In genomic region chr7:67044121-67044817, GRCm38 (mm10) we compare ENCODE assay signal across 11 mouse cellular contexts.
DNase-seq lines count a peak whose midpoint lies in the region; ATAC-seq and TF ChIP-seq lines count a peak whose summit lies in the region.
"Had no signal": no experiment of that assay in that cellular context is flagged by ENCODE, and none has a peak within 500 bp of the region (broad histone marks: within the 10 kb centered on the region; RNA-seq: fewer than 3 reads in every experiment).

No protein-coding gene starts in this region.

- no peaks in the 10 kb centered on the region for H3K4me1 ChIP-seq in forebrain, embryonic 11.5 days (replicated peaks; ENCODE audit: control insufficient read depth, insufficient read depth, low read length)
- H3K4me1 ChIP-seq in forebrain, embryonic 16.5 days (replicated peaks; ENCODE audit: control insufficient read depth, insufficient read depth, low read length): no peaks in the 10 kb centered on the region
- peaks cover 16% of the 10 kb centered on the region for H3K4me1 ChIP-seq in lung, embryonic 15.5 days
- H3K4me1 ChIP-seq in heart, embryonic 10.5 days: peaks cover 15% of the 10 kb centered on the region
- H3K4me1 ChIP-seq in limb, embryonic 15.5 days: peaks cover 8% of the 10 kb centered on the region
- no peaks in the 10 kb centered on the region for H3K4me1 ChIP-seq in hindbrain, embryonic 16.5 days (ENCODE audit: control insufficient read depth, insufficient read depth, low read depth, low read length)
- no peaks in the 10 kb centered on the region for H3K4me1 ChIP-seq in liver, postnatal 0 days (ENCODE audit: insufficient read depth)
- H3K4me1 ChIP-seq: liver, embryonic 13.5 days had no signal

- H3K9ac ChIP-seq in forebrain, embryonic 11.5 days (ENCODE audit: low read length): no peak overlapping the region
- no peak overlapping the region for H3K9ac ChIP-seq in forebrain, embryonic 16.5 days (replicated peaks; ENCODE audit: low read depth, low read length)
- H3K9ac ChIP-seq in lung, embryonic 15.5 days: no peak overlapping the region
- no peak overlapping the region for H3K9ac ChIP-seq in limb, embryonic 15.5 days
- no peak overlapping the region for H3K9ac ChIP-seq in hindbrain, embryonic 16.5 days (ENCODE audit: low read depth, low read length)
- no peak overlapping the region for H3K9ac ChIP-seq in liver, postnatal 0 days (replicated peaks)
- H3K9ac ChIP-seq: liver, embryonic 13.5 days had no signal

- TF ChIP-seq EP300 in liver, postnatal 0 days (IDR thresholded peaks at IDR 0.05; ENCODE audit: low read depth): no peak

- no peak overlapping the region for H3K27ac ChIP-seq in forebrain, embryonic 11.5 days (ENCODE audit: low read depth, low read length)
- no peak overlapping the region for H3K27ac ChIP-seq in forebrain, embryonic 16.5 days (ENCODE audit: low read length)
- peak overlapping the region; percentile 66 for H3K27ac ChIP-seq in lung, embryonic 15.5 days
- H3K27ac ChIP-seq in heart, embryonic 10.5 days: peak overlapping the region; percentile 49; the same call in 1 of the 2 replicates
- H3K27ac ChIP-seq in limb, embryonic 15.5 days: peak overlapping the region; percentile 17; the same call in 1 of the 2 replicates
- H3K27ac ChIP-seq in hindbrain, embryonic 16.5 days (ENCODE audit: low read depth, low read length): no peak overlapping the region
- no peak overlapping the region for H3K27ac ChIP-seq in liver, postnatal 0 days (ENCODE audit: low read depth)
- H3K27ac ChIP-seq: liver, embryonic 13.5 days; midbrain, embryonic 10.5 days had no signal

- ATAC-seq in forebrain, embryonic 11.5 days (replicated peaks; ENCODE audit: low FRiP score): no peak
- ATAC-seq in forebrain, embryonic 16.5 days: no peak
- ATAC-seq in lung, embryonic 15.5 days (ENCODE audit: borderline replicate concordance, extremely low read depth, low FRiP score, low TSS enrichment): peak; percentile 61; the same call in 1 of the 2 replicates
- ATAC-seq in limb, embryonic 15.5 days (ENCODE audit: insufficient number of reproducible peaks, low FRiP score, low TSS enrichment, low read depth): no peak
- no peak for ATAC-seq in hindbrain, embryonic 16.5 days
- ATAC-seq in liver, postnatal 0 days: no peak

- H3K4me2 ChIP-seq in forebrain, embryonic 11.5 days (ENCODE audit: low read depth, low read length, severe bottlenecking): no peak overlapping the region
- no peak overlapping the region for H3K4me2 ChIP-seq in forebrain, embryonic 16.5 days (ENCODE audit: low read length)
- H3K4me2 ChIP-seq in lung, embryonic 15.5 days: no peak overlapping the region
- no peak overlapping the region for H3K4me2 ChIP-seq in limb, embryonic 15.5 days
- H3K4me2 ChIP-seq in hindbrain, embryonic 16.5 days (ENCODE audit: low read length): no peak overlapping the region
- H3K4me2 ChIP-seq in liver, postnatal 0 days (ENCODE audit: low read depth, low read length): no peak overlapping the region
- H3K4me2 ChIP-seq: liver, embryonic 13.5 days had no signal

- DNase-seq in forebrain, embryonic 11.5 days (ENCODE audit: low spot score): peak; percentile 28
- no peak for DNase-seq in lung, postnatal 25 days (ENCODE audit: low spot score)
- peak; percentile 64 for DNase-seq in heart, embryonic 10.5 days (ENCODE audit: low spot score)
- no peak for DNase-seq in liver, postnatal 0 days
- DNase-seq: kidney, adult 18-20 months; liver, embryonic 13.5 days had no signal

- H3K27me3 ChIP-seq in forebrain, embryonic 11.5 days (ENCODE audit: control insufficient read depth, insufficient read depth, low read length): no peaks in the 10 kb centered on the region
- no peaks in the 10 kb centered on the region for H3K27me3 ChIP-seq in forebrain, embryonic 16.5 days (replicated peaks; ENCODE audit: control insufficient read depth, insufficient read depth, low read length)
- H3K27me3 ChIP-seq in lung, embryonic 15.5 days: no peaks in the 10 kb centered on the region
- H3K27me3 ChIP-seq in heart, embryonic 10.5 days (ENCODE audit: insufficient read depth, poor library complexity, severe bottlenecking): no peaks in the 10 kb centered on the region
- no peaks in the 10 kb centered on the region for H3K27me3 ChIP-seq in limb, embryonic 15.5 days
- H3K27me3 ChIP-seq in hindbrain, embryonic 16.5 days (replicated peaks; ENCODE audit: control insufficient read depth, insufficient read depth, low read length): no peaks in the 10 kb centered on the region
- no peaks in the 10 kb centered on the region for H3K27me3 ChIP-seq in liver, postnatal 0 days (ENCODE audit: insufficient read depth, low read length)
- H3K27me3 ChIP-seq: liver, embryonic 13.5 days had no signal

- no peak for TF ChIP-seq CTCF in liver, postnatal 0 days (IDR thresholded peaks at IDR 0.05; ENCODE audit: low read depth)

- H3K4me3 ChIP-seq in forebrain, embryonic 11.5 days (ENCODE audit: low read depth, low read length): no peak overlapping the region
- no peak overlapping the region for H3K4me3 ChIP-seq in forebrain, embryonic 16.5 days (replicated peaks; ENCODE audit: low read length)
- H3K4me3 ChIP-seq in lung, embryonic 15.5 days: no peak overlapping the region
- no peak overlapping the region for H3K4me3 ChIP-seq in heart, embryonic 10.5 days
- H3K4me3 ChIP-seq in limb, embryonic 15.5 days: no peak overlapping the region
- H3K4me3 ChIP-seq in hindbrain, embryonic 16.5 days (ENCODE audit: low read length): no peak overlapping the region
- no peak overlapping the region for H3K4me3 ChIP-seq in liver, postnatal 0 days (ENCODE audit: low read depth, low read length)
- H3K4me3 ChIP-seq: liver, embryonic 13.5 days; midbrain, embryonic 10.5 days had no signal

- H3K9me3 ChIP-seq in forebrain, embryonic 11.5 days (ENCODE audit: control insufficient read depth, low read length): no peaks in the 10 kb centered on the region
- H3K9me3 ChIP-seq in forebrain, embryonic 16.5 days (ENCODE audit: control insufficient read depth, low read length): no peaks in the 10 kb centered on the region
- H3K9me3 ChIP-seq in lung, embryonic 15.5 days: no peaks in the 10 kb centered on the region
- no peaks in the 10 kb centered on the region for H3K9me3 ChIP-seq in heart, embryonic 10.5 days
- no peaks in the 10 kb centered on the region for H3K9me3 ChIP-seq in limb, embryonic 15.5 days
- no peaks in the 10 kb centered on the region for H3K9me3 ChIP-seq in hindbrain, embryonic 16.5 days (ENCODE audit: control insufficient read depth, low read length)
- no peaks in the 10 kb centered on the region for H3K9me3 ChIP-seq in liver, postnatal 0 days (ENCODE audit: low read length)
- H3K9me3 ChIP-seq: liver, embryonic 13.5 days; midbrain, embryonic 10.5 days had no signal

- no peaks in the 10 kb centered on the region for H3K36me3 ChIP-seq in forebrain, embryonic 11.5 days (ENCODE audit: control insufficient read depth, insufficient read depth, low read length)
- H3K36me3 ChIP-seq in forebrain, embryonic 16.5 days (ENCODE audit: control insufficient read depth, insufficient read depth): no peaks in the 10 kb centered on the region
- no peaks in the 10 kb centered on the region for H3K36me3 ChIP-seq in lung, embryonic 15.5 days
- no peaks in the 10 kb centered on the region for H3K36me3 ChIP-seq in heart, embryonic 10.5 days
- H3K36me3 ChIP-seq in limb, embryonic 15.5 days: no peaks in the 10 kb centered on the region; the same call in 1 of the 2 replicates
- no peaks in the 10 kb centered on the region for H3K36me3 ChIP-seq in hindbrain, embryonic 16.5 days (ENCODE audit: control insufficient read depth, insufficient read depth, low read length)
- H3K36me3 ChIP-seq in liver, postnatal 0 days (replicated peaks; ENCODE audit: insufficient read depth, low read length): no peaks in the 10 kb centered on the region
- H3K36me3 ChIP-seq: liver, embryonic 13.5 days; midbrain, embryonic 10.5 days had no signal

- 92% methylated on average over 15 of the region's 15 CpGs for WGBS in forebrain, embryonic 11.5 days
- 77% methylated on average over 15 of the region's 15 CpGs for WGBS in forebrain, embryonic 16.5 days
- 68% methylated on average over 15 of the region's 15 CpGs for WGBS in lung, embryonic 15.5 days
- WGBS in heart, embryonic 10.5 days: 78% methylated on average over 15 of the region's 15 CpGs
- 79% methylated on average over 15 of the region's 15 CpGs for WGBS in limb, embryonic 15.5 days
- WGBS in hindbrain, embryonic 16.5 days: 73% methylated on average over 15 of the region's 15 CpGs
- WGBS in liver, postnatal 0 days (ENCODE audit: insufficient replicate concordance): 79% methylated on average over 15 of the region's 15 CpGs

Comparison
In these comparisons a context has a peak if more than half of its experiments do, and no peak if none do; other contexts are left out.
1. DNase-seq: peak in forebrain, embryonic 11.5 days (single experiment) and heart, embryonic 10.5 days (single experiment); none in lung, postnatal 25 days (single experiment) and liver, postnatal 0 days (single experiment).
2. H3K27ac ChIP-seq: peak in lung, embryonic 15.5 days (single experiment), heart, embryonic 10.5 days (single experiment) and limb, embryonic 15.5 days (single experiment); none in forebrain, embryonic 11.5 days (single experiment), forebrain, embryonic 16.5 days (single experiment), hindbrain, embryonic 16.5 days (single experiment) and liver, postnatal 0 days (single experiment).